Mouse (Mus musculus): ENCODE data around the gene Pkd1l2.

Pkd1l2 gene

GRCm38 (mm10) chr8:117033393-117033792 lies 48.9 kb downstream of the Pkd1l2 start:
- no peak for DNase-seq (ENCODE audit: low spot score in 2 of 2)

DNA sequence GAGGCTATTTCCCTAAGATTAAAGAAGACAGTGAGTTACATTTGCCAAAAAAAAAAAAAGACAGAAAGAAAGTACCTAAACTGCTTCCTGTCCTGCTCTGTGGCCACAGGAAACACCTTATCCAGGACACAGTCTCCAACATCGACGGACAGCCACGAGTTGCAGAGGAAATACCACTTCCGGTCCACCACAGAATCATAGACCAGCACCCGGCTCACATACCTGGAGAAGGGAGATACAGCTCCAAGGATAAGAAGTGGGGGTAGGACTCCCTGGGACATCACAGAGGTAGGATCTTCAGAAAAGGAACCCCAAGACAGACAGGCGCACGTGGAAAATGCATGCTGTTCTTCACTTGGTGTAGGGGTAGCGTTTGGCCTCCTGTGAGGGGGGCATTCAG lies 49.6 kb downstream of the Pkd1l2 start:
- no peak for DNase-seq (ENCODE audit: low spot score in 2 of 2)

- DNase-seq (ENCODE audit: low spot score in 2 of 2), result no peak
Observed at GRCm38 (mm10) chr8:117031476-117031875, 50.8 kb downstream of the Pkd1l2 start.

- DNase-seq (ENCODE audit: low spot score in 2 of 2), result no peak
Observed at GRCm38 (mm10) chr8:117028686-117029085, 53.6 kb downstream of the Pkd1l2 start.

DNA sequence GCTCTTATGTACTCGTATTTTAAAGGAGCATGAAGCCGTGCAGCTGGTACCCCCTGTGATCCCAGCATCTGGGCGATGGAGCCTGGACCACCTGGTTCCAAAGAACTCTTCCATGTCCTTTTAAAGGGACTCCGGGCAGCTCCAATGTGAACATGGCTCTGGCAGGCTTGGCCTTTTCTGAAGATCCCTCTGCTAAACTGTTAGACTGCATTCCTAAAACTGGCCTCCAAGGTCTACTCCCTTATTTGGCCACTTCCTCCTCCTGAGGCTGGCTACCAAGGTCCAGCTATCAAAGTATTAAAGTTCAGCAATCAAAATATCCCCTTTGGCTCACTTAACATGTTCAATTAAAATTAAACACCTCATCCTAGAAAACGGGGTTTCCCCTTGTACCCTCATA lies 54.6 kb downstream of the Pkd1l2 start:
- DNase-seq (ENCODE audit: low spot score in 2 of 2), result no peak

DNA sequence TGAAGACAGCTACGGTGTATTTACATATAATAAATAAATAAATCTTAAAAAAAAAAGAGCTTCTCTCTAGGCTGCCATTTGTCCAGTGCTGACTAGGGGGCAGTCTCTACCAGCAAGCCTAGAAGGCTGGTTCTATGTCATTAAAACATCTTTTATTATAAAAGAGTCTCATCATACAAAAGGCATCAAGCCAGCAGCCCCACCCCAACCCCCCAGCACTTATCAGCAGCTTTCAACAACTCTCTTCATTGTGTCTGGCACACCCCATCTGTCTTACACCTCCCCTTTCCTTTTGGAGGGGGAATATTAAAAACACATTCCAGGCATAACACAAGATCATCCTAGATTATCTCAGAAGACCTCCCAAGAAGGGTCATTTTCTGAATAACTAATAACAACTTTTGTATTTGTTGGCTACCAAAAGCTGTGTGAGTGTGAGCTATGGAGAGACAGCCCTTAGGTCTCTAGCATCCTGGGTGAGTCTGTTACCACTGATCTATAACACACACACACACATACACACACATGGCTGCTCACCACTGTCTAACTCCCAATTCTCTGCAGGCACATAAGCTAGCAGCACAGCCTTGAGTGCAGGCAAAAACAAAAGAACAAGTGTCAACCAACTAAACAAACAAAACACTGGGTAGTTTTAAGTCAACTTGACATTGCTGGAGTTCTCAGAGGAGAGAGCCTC lies 59.8 kb downstream of the Pkd1l2 start:
- DNase-seq (ENCODE audit: low spot score in 2 of 2), result no peak

DNA sequence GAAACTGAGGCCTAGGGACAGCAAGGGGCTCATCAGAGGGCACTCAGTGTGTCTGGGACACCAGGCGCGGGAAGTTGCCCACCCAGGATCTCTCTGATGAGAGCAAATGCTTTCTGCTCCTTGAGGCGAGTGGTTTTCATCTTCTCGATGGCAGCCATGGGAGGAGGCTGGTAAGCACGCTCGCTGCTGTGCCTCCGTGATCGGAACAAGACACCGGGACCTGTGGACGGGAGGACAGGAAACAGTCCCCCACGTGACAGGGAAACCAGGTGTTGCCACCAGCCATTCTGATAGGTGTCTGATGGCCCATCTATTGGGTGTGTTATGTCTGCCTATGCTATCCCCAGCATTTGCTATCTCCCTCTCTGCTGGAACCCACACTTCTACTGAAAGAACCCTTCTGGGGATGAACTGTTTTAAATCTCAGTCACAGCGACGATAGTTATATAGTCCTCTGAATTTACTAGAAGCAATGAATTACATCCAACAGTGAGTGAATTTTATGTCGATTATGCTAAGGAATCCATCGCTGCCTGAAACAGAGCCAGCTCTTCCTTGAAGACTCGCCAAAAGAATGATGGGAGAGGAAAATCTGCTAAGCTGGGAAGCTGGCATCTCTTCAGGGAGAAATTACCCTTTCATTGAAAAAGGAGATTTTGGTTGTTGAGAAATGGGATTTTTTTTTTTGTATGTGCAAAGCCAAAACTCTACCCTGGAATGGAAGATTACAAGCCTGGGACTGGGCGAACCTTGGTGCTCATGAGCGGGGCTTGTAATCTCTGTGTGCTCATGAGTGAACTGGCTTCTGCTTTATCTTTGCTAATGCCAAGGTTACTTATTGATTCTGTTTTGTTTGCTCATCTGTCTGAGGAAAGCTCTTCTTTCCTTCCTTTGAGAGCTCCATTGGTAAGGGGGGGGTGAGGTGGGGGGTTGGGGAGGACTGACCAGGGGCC lies 62.6 kb downstream of the Pkd1l2 start:
- DNase-seq (ENCODE audit: low spot score in 2 of 2), result peak; percentile 7 to 20

- no peak for DNase-seq (ENCODE audit: low spot score in 2 of 2)
Observed at GRCm38 (mm10) chr8:117017896-117018295, 64.4 kb downstream of the Pkd1l2 start.

GRCm38 (mm10) chr8:117017006-117017405 lies 65.2 kb downstream of the Pkd1l2 start:
- no peak for DNase-seq (ENCODE audit: low spot score in 2 of 2)

DNA sequence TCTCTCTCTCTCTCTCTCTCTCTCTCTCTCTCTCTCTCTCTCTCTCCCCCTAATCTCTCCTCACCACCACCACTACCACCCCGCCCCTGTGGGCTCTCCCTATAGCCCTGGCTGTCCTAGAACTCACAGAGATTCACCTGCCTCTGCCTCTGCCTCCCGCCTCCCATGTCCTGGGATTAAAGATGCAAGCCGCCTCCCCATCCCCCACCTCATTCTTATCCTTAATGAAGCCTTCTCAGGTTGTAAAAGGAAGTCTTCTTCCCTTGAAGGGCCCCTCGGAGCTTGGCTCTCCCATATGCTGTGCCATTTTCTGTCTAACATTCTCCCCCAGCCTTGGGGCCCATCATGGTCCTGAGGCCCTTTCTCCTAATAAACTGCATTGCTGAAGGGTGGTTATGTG lies 66.6 kb downstream of the Pkd1l2 start:
- DNase-seq (ENCODE audit: low spot score in 2 of 2), result no peak

DNA sequence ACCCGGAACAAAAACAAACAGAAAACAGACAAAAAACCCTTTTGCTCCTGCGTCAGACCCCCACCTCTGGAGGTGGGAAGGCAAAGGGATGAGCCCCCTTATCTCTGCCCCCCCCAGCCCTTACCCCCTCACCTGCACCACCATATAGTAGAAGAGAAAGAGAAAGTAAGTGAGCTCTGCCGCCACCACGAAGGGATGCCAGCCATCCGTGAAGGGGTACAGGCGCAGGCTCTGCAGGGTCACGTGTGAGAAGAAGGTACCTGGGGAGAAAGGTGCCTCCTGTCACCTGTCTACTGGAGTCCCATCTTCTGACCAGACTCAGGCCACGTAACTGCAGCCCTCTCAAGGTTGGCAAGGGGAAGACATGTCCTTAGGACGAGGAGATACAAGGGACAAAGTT lies 70.9 kb downstream of the Pkd1l2 start:
- no peak for DNase-seq (ENCODE audit: low spot score in 2 of 2)

GRCm38 (mm10) chr8:116994016-116994716 lies 88.1 kb downstream of the Pkd1l2 start:
- DNase-seq (ENCODE audit: low spot score in 2 of 2), result no peak

DNA sequence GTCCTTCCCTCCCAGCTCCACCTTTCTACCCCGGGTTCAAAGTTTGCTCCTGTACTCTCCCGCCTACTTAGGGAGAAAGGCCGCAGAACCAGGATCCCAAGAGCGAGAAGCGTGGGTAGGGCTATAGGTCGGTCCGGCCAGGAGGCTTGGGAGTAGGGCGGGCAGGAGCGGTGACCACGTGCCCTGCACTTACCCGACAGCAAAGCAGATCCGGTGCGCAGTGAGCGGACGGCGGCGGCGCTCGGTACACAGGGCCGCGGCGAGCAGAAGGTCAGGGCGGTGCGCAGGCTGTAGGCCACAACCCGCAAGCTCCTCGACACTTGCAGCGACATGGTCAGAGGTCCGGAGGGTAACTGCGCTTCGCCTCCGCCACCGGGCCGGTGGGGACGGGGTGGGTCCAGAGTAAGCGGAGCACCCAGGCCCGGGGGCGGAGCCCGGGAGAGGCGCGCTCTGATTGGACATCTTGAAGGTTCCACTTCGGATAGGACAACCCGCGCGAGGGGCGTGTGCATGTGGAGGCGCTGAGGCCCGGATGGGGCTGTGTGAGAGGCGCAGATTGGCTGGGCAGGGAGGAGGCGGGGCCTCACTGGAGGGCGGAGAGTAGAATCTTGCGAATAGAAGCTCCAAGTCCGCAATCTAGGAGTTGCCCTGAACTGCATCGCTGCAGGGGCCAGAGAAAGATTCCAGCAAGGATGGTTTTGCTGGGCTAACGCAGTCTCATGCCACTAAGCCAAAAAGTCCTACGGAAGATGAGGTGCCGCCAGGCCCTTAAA lies 89.0 kb downstream of the Pkd1l2 start, which contains the start of gene Gcsh:
Gene Gcsh, minus strand, starts transcription at position 443 of the 773 bp plus-strand sequence.
- peak; percentile 95 to 98 for DNase-seq (ENCODE audit: low spot score in 2 of 2)

GRCm38 (mm10) chr8:116992176-116992971 lies 89.9 kb downstream of the Pkd1l2 start:
- no peak for DNase-seq (ENCODE audit: low spot score in 2 of 2)

GRCm38 (mm10) chr8:116991241-116991640 lies 91.0 kb downstream of the Pkd1l2 start:
- no peak for DNase-seq (ENCODE audit: low spot score in 2 of 2)

DNA sequence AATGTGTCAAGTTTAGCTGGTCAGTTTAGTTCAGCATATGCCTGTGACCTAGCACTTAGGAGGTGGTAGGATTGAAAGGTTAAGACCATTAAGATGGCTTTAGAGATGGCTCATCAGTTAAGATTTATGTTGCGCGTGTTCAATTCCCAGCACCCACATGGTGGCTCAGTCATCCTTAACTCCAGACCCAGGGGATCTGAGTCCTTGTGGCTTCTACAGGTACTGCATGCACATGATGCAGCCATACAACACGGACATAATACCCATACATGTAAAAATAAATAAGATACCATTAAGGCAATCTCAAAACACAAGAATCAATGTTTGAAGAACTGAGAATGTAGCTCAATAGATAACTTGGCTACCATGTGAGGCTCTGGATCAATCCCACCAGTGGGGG lies 92.4 kb downstream of the Pkd1l2 start:
- DNase-seq (ENCODE audit: low spot score in 2 of 2), result no peak

GRCm38 (mm10) chr8:116980117-116980516 lies 102.1 kb downstream of the Pkd1l2 start:
- peak in 1 of 2 experiments; percentile 56 for DNase-seq (ENCODE audit: low spot score in 2 of 2)

- peak; percentile 96 to 97 for DNase-seq (ENCODE audit: low spot score in 2 of 2)
Observed at GRCm38 (mm10) chr8:116978631-116979256, 103.5 kb downstream of the Pkd1l2 start, which contains the start of gene 1700030J22Rik. TSS of gene 1700030J22Rik (minus strand) at chr8:116978959.

GRCm38 (mm10) chr8:116978052-116978451 lies 104.2 kb downstream of the Pkd1l2 start:
- no peak for DNase-seq (ENCODE audit: low spot score in 2 of 2)

- DNase-seq (ENCODE audit: low spot score in 2 of 2), result no peak
Observed at GRCm38 (mm10) chr8:116975606-116976005, 106.6 kb downstream of the Pkd1l2 start.

Measured in frontal cortex, postnatal 14 days (tissue).